Comparison of ENCODE assay signal across 9 mouse cellular contexts in the genomic region with DNA sequence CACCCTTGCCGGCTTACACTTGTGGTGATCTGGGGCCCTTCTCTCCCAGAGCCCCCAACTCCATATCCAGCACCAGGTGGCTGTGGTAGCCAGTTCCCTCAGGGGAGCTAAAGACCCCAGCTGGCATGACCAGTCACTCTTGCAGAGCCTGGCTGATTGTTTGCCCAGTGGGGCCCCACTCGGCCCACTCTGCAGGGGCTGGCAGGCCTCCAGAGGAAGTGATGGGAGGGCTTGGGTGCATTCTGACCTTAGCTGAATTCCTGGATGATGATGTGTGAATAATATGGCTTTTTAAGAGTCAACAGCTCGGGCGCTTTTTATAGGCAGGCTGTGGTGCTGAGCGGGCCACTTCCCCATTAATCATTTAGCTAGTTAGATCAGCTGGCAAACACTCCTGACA. TPM values are rescaled to one million over a fixed set of nuclear protein-coding genes. Genes with fewer than 3 reads are reported as not detected.
DNase-seq lines count a peak whose midpoint lies in the region; ATAC-seq and TF ChIP-seq lines count a peak whose summit lies in the region.
"Had no signal": no experiment of that assay in that cellular context is flagged by ENCODE, and none has a peak within 500 bp of the region (broad histone marks: within the 10 kb centered on the region; RNA-seq: fewer than 3 reads in every experiment).

No protein-coding gene starts in this region.

- H3K9ac ChIP-seq in forebrain, embryonic 13.5 days: no peak overlapping the region
- no peak overlapping the region for H3K9ac ChIP-seq in forebrain, embryonic 12.5 days
- no peak overlapping the region for H3K9ac ChIP-seq in lung, postnatal 0 days (replicated peaks; ENCODE audit: low read depth)
- no peak overlapping the region for H3K9ac ChIP-seq in intestine, embryonic 16.5 days (ENCODE audit: low read depth, low read length)

- WGBS in forebrain, embryonic 13.5 days: 24% methylated on average over 5 of the region's 5 CpGs
- 43% methylated on average over 5 of the region's 5 CpGs for WGBS in forebrain, embryonic 12.5 days
- 2% methylated on average over 5 of the region's 5 CpGs for WGBS in lung, postnatal 0 days
- WGBS in intestine, embryonic 16.5 days: 5% methylated on average over 5 of the region's 5 CpGs

- no peak for TF ChIP-seq CTCF in lung, postnatal 0 days (IDR thresholded peaks at IDR 0.05)

- no peaks in the 10 kb centered on the region for H3K9me3 ChIP-seq in forebrain, embryonic 13.5 days (replicated peaks)
- H3K9me3 ChIP-seq in forebrain, embryonic 12.5 days: no peaks in the 10 kb centered on the region
- no peaks in the 10 kb centered on the region for H3K9me3 ChIP-seq in lung, postnatal 0 days (ENCODE audit: low read length)
- H3K9me3 ChIP-seq in intestine, embryonic 16.5 days (ENCODE audit: control insufficient read depth, low read length): no peaks in the 10 kb centered on the region

- ATAC-seq in forebrain, embryonic 13.5 days: peak; percentile 50; the same call in 1 of the 2 replicates
- no peak for ATAC-seq in forebrain, embryonic 12.5 days (ENCODE audit: low FRiP score)
- ATAC-seq in lung, postnatal 0 days: peak; percentile 30; the same call in 1 of the 2 replicates
- peak; percentile 61; the same call in 1 of the 2 replicates for ATAC-seq in intestine, embryonic 16.5 days

- H3K4me3 ChIP-seq in forebrain, embryonic 13.5 days: no peak overlapping the region
- H3K4me3 ChIP-seq in forebrain, embryonic 12.5 days (replicated peaks): no peak overlapping the region
- H3K4me3 ChIP-seq in lung, postnatal 0 days (ENCODE audit: low read depth, low read length): no peak overlapping the region
- no peak overlapping the region for H3K4me3 ChIP-seq in intestine, embryonic 16.5 days (ENCODE audit: low read length)

- peaks cover 33% of the 10 kb centered on the region for H3K4me1 ChIP-seq in forebrain, embryonic 13.5 days
- H3K4me1 ChIP-seq in forebrain, embryonic 12.5 days: peaks cover 21% of the 10 kb centered on the region
- H3K4me1 ChIP-seq in lung, postnatal 0 days (ENCODE audit: insufficient read depth, low read depth, low read length): peaks cover 8% of the 10 kb centered on the region; the same call in 1 of the 2 replicates
- H3K4me1 ChIP-seq in intestine, embryonic 16.5 days (ENCODE audit: control insufficient read depth, insufficient read depth, low read length): peaks cover 15% of the 10 kb centered on the region

- DNase-seq in lung, postnatal 0 days (ENCODE audit: low spot score): peak; percentile 40
- no peak for DNase-seq in lung, postnatal 25 days (ENCODE audit: low spot score)
- DNase-seq in retina, postnatal 1 day: peak; percentile 62
- no peak for DNase-seq in cerebellum, adult 18-20 months
- DNase-seq in gastrocnemius, postnatal 4 days (ENCODE audit: low spot score in 2 of 2): no peak

- H3K4me2 ChIP-seq in forebrain, embryonic 13.5 days: no peak overlapping the region
- no peak overlapping the region for H3K4me2 ChIP-seq in forebrain, embryonic 12.5 days
- no peak overlapping the region for H3K4me2 ChIP-seq in lung, postnatal 0 days (replicated peaks; ENCODE audit: low read depth, low read length)
- 0 out of 2 replicates have a peak overlapping the region, but pooled peaks have one; percentile 8 for H3K4me2 ChIP-seq in intestine, embryonic 16.5 days (ENCODE audit: low read depth, low read length)
- H3K4me2 ChIP-seq: midbrain, embryonic 11.5 days had no signal

- no peaks in the 10 kb centered on the region for H3K36me3 ChIP-seq in forebrain, embryonic 13.5 days (ENCODE audit: poor library complexity, severe bottlenecking)
- no peaks in the 10 kb centered on the region for H3K36me3 ChIP-seq in forebrain, embryonic 12.5 days (replicated peaks)
- no peaks in the 10 kb centered on the region for H3K36me3 ChIP-seq in lung, postnatal 0 days (ENCODE audit: insufficient read depth, low read length)
- no peaks in the 10 kb centered on the region for H3K36me3 ChIP-seq in intestine, embryonic 16.5 days (ENCODE audit: control insufficient read depth, insufficient read depth, low read length)

- H3K27ac ChIP-seq in forebrain, embryonic 13.5 days: no peak overlapping the region
- no peak overlapping the region for H3K27ac ChIP-seq in forebrain, embryonic 12.5 days
- no peak overlapping the region for H3K27ac ChIP-seq in lung, postnatal 0 days (ENCODE audit: low read length)
- peak overlapping the region; percentile 33; the same call in 1 of the 2 replicates for H3K27ac ChIP-seq in intestine, embryonic 16.5 days (ENCODE audit: low read length)

- no peak for TF ChIP-seq EP300 in lung, postnatal 0 days (IDR thresholded peaks at IDR 0.05)

- H3K27me3 ChIP-seq in forebrain, embryonic 13.5 days: 0 out of 2 replicates have a peak, but pooled peaks cover 4% of the 10 kb centered on the region
- H3K27me3 ChIP-seq in forebrain, embryonic 12.5 days: 0 out of 2 replicates have a peak, but pooled peaks cover 3% of the 10 kb centered on the region
- no peaks in the 10 kb centered on the region for H3K27me3 ChIP-seq in lung, postnatal 0 days (replicated peaks; ENCODE audit: insufficient read depth, low read length)
- no peaks in the 10 kb centered on the region for H3K27me3 ChIP-seq in intestine, embryonic 16.5 days (replicated peaks; ENCODE audit: control insufficient read depth, insufficient read depth, low read length)

RNA-seq across cellular contexts. Expression of gene Ube2t, which starts 58.6 kb away (rescaled TPM):
- 46.6 and 48.6 TPM in 2 replicates for polyA plus RNA-seq in forebrain, embryonic 13.5 days (2015; fragmentation: Nextera tagmentation; extraction: Ambion mirVana)
- polyA plus RNA-seq in forebrain, embryonic 12.5 days (2016; fragmentation: Nextera tagmentation; extraction: Ambion mirVana): 49.7 and 50.3 TPM in 2 replicates
- polyA plus RNA-seq in lung, postnatal 0 days (2015; fragmentation: Nextera tagmentation; extraction: Ambion mirVana): 4.7 and 5.6 TPM in 2 replicates
- polyA plus RNA-seq in intestine, embryonic 16.5 days (2015; fragmentation: Nextera tagmentation; extraction: Ambion mirVana): 23.2 and 28.4 TPM in 2 replicates
- total RNA-seq in gastrocnemius, postnatal 4 days (2021): 1 to 10 TPM; 9.2 to 9.5 TPM

Comparison
In these comparisons a context has a peak if more than half of its experiments do, and no peak if none do; other contexts are left out.
1. DNase-seq: peak in lung, postnatal 0 days (single experiment) and retina, postnatal 1 day (single experiment); none in lung, postnatal 25 days (single experiment), cerebellum, adult 18-20 months (0 of 2) and gastrocnemius, postnatal 4 days (0 of 2).